Mouse (Mus musculus): ENCODE results near the gene Lrrn2. TPM values are rescaled to one million over a fixed set of nuclear protein-coding genes. Genes with fewer than 3 reads are reported as not detected.

Gene Lrrn2
- polyA plus RNA-seq, 1 experiment from 2014 or later: 2.6 TPM

DNA sequence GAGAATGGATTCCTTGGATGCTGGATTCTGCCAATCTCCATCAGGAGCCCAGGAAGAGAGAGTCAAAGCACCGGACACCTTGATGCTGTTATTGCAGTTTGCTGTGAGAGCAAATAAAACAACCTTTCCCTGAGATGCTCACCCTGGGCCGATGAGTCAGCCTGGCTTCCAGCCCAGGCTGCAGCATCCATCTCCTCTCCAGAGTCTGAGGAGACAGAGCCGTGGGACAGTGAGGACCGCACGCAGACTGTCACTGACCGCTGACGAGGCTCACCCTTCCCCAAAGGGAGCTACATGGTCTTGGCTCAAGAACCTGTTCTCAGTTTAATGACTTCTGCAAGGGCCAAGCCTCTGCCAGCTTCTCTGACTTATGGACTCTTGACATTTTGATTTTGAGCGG, 34.3 kb upstream of the Lrrn2 start:
- H3K27me3 ChIP-seq (ENCODE audit: control insufficient read depth, insufficient read depth, low read length): no peaks in the 10 kb centered on the region
- H3K9me3 ChIP-seq (ENCODE audit: control insufficient read depth, low read length): no peaks in the 10 kb centered on the region
- H3K4me3 ChIP-seq (ENCODE audit: low read depth, low read length): no peak overlapping the region
- no peak overlapping the region for H3K9ac ChIP-seq (ENCODE audit: low read length)
- DNase-seq (ENCODE audit: low spot score) (no peak), ATAC-seq (ENCODE audit: insufficient number of reproducible peaks, low FRiP score, low TSS enrichment, low read depth) (no peak)
- H3K36me3 ChIP-seq (ENCODE audit: control insufficient read depth, insufficient read depth, low read length): no peaks in the 10 kb centered on the region
- no peaks in the 10 kb centered on the region for H3K4me1 ChIP-seq (ENCODE audit: control insufficient read depth, insufficient read depth, low read length)
- WGBS: 84% methylated on average over 8 of the region's 8 CpGs
- H3K4me2 ChIP-seq (ENCODE audit: low read depth, severe bottlenecking): no peak overlapping the region
- no peak overlapping the region for H3K27ac ChIP-seq (replicated peaks; ENCODE audit: low read depth, low read length)

GRCm38 (mm10) chr1:132850809-132851208, 29.3 kb upstream of the Lrrn2 start:
- 44% methylated on average over 5 of the region's 5 CpGs for WGBS
- ATAC-seq (ENCODE audit: insufficient number of reproducible peaks, low FRiP score, low TSS enrichment, low read depth): no peak
- H3K9ac ChIP-seq (ENCODE audit: low read length): no peak overlapping the region

DNA sequence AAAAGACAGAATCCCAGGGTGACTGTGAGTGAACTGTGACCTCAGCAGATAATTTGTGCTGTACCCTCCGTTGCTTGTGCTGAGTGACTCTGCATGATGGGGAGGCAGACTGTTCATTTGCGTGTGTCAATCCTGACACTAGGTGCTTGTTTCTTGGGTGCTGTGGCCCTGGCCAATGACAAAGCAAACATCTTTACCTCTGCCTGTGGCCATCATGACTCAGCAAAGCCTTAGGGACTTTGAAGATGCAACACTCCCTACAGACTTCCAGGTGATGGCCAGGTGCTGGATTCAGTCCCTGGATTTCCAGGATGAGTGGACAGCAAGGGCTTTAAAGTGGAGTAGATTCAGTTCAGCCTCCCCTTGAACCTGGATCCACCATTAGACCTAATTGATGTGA, 28.8 kb upstream of the Lrrn2 start:
- no peak for DNase-seq (ENCODE audit: low spot score)
- no peak overlapping the region for H3K27ac ChIP-seq (replicated peaks; ENCODE audit: low read depth, low read length)
- H3K9ac ChIP-seq (ENCODE audit: low read length): no peak overlapping the region

More at GRCm38 (mm10) chr1:132850809-132851208, 29.3 kb upstream of the Lrrn2 start:
- H3K27ac ChIP-seq (replicated peaks; ENCODE audit: low read depth, low read length): no peak overlapping the region
- no peaks in the 10 kb centered on the region for H3K36me3 ChIP-seq (ENCODE audit: control insufficient read depth, insufficient read depth, low read length)
- no peaks in the 10 kb centered on the region for H3K4me1 ChIP-seq (ENCODE audit: control insufficient read depth, insufficient read depth, low read length)
- no peaks in the 10 kb centered on the region for H3K9me3 ChIP-seq (ENCODE audit: control insufficient read depth, low read length)
- H3K4me2 ChIP-seq (ENCODE audit: low read depth, severe bottlenecking): no peak overlapping the region
- no peak for DNase-seq (ENCODE audit: low spot score)
- H3K27me3 ChIP-seq (ENCODE audit: control insufficient read depth, insufficient read depth, low read length): no peaks in the 10 kb centered on the region
- no peak overlapping the region for H3K4me3 ChIP-seq (ENCODE audit: low read depth, low read length)

DNA sequence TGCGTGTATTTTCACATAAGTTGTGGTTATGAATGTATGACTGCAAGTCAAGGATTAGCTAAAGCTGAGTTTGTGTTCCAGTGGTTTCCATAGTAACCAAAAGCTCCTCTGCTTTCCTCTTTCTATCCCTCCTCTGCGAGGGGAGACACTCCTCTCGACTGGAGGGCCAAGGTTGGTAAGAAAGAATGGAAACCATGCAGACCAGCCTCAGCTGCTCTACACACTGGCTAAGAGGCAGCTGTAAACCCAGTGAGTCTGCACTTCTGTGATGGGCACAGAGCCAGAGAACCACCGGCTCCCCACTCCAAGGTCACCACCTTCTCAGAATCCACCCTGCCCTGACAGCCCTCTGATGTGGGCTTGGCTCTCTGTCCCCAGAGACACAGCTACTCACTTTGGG, 28.3 kb upstream of the Lrrn2 start:
- H3K9ac ChIP-seq (ENCODE audit: low read length): no peak overlapping the region
- ATAC-seq (ENCODE audit: insufficient number of reproducible peaks, low FRiP score, low TSS enrichment, low read depth): no peak
- no peak overlapping the region for H3K27ac ChIP-seq (replicated peaks; ENCODE audit: low read depth, low read length)
- H3K27me3 ChIP-seq (ENCODE audit: control insufficient read depth, insufficient read depth, low read length): no peaks in the 10 kb centered on the region
- no peaks in the 10 kb centered on the region for H3K4me1 ChIP-seq (ENCODE audit: control insufficient read depth, insufficient read depth, low read length)
- no peak overlapping the region for H3K4me3 ChIP-seq (ENCODE audit: low read depth, low read length)
- DNase-seq (ENCODE audit: low spot score): no peak
- no peak overlapping the region for H3K4me2 ChIP-seq (ENCODE audit: low read depth, severe bottlenecking)
- no peaks in the 10 kb centered on the region for H3K36me3 ChIP-seq (ENCODE audit: control insufficient read depth, insufficient read depth, low read length)
- no peaks in the 10 kb centered on the region for H3K9me3 ChIP-seq (ENCODE audit: control insufficient read depth, low read length)
- 69% methylated on average over 4 of the region's 4 CpGs for WGBS

More for the DNA sequence above, 28.8 kb upstream of the Lrrn2 start:
- Histone ChIP-seq H3K27me3 (ENCODE audit: control insufficient read depth, insufficient read depth, low read length) (no peaks in the 10 kb centered on the region), H3K36me3 (ENCODE audit: control insufficient read depth, insufficient read depth, low read length) (no peaks in the 10 kb centered on the region), H3K4me1 (ENCODE audit: control insufficient read depth, insufficient read depth, low read length) (no peaks in the 10 kb centered on the region), H3K4me2 (ENCODE audit: low read depth, severe bottlenecking) (no peak overlapping the region), H3K4me3 (ENCODE audit: low read depth, low read length) (no peak overlapping the region), H3K9me3 (ENCODE audit: control insufficient read depth, low read length) (no peaks in the 10 kb centered on the region)
- ATAC-seq (ENCODE audit: insufficient number of reproducible peaks, low FRiP score, low TSS enrichment, low read depth): no peak
- WGBS: 67% methylated on average over 2 of the region's 2 CpGs

GRCm38 (mm10) chr1:132853312-132853711, 26.8 kb upstream of the Lrrn2 start:
- Histone ChIP-seq H3K4me2 (ENCODE audit: low read depth, severe bottlenecking) (no peak overlapping the region), H3K36me3 (ENCODE audit: control insufficient read depth, insufficient read depth, low read length) (no peaks in the 10 kb centered on the region), H3K4me1 (ENCODE audit: control insufficient read depth, insufficient read depth, low read length) (no peaks in the 10 kb centered on the region), H3K27ac (replicated peaks; ENCODE audit: low read depth, low read length) (no peak overlapping the region), H3K9ac (ENCODE audit: low read length) (no peak overlapping the region), H3K9me3 (ENCODE audit: control insufficient read depth, low read length) (no peaks in the 10 kb centered on the region), H3K27me3 (ENCODE audit: control insufficient read depth, insufficient read depth, low read length) (0 out of 2 replicates have a peak, but pooled peaks cover 2% of the 10 kb centered on the region), H3K4me3 (ENCODE audit: low read depth, low read length) (no peak overlapping the region)
- 21% methylated on average over 8 of the region's 8 CpGs for WGBS
- DNase-seq (ENCODE audit: low spot score) (no peak), ATAC-seq (ENCODE audit: insufficient number of reproducible peaks, low FRiP score, low TSS enrichment, low read depth) (no peak)

GRCm38 (mm10) chr1:132858516-132859383, 21.3 kb upstream of the Lrrn2 start:
- DNase-seq (ENCODE audit: low spot score) (no peak), ATAC-seq (ENCODE audit: insufficient number of reproducible peaks, low FRiP score, low TSS enrichment, low read depth) (no peak)
- WGBS: 64% methylated on average over 5 of the region's 5 CpGs
- H3K9me3 ChIP-seq (ENCODE audit: control insufficient read depth, low read length): no peaks in the 10 kb centered on the region
- H3K4me1 ChIP-seq (ENCODE audit: control insufficient read depth, insufficient read depth, low read length): no peaks in the 10 kb centered on the region
- H3K27me3 ChIP-seq (ENCODE audit: control insufficient read depth, insufficient read depth, low read length): 0 out of 2 replicates have a peak, but pooled peaks cover 2% of the 10 kb centered on the region
- H3K27ac ChIP-seq (replicated peaks; ENCODE audit: low read depth, low read length): no peak overlapping the region
- no peaks in the 10 kb centered on the region for H3K36me3 ChIP-seq (ENCODE audit: control insufficient read depth, insufficient read depth, low read length)
- H3K4me3 ChIP-seq (ENCODE audit: low read depth, low read length): no peak overlapping the region
- no peak overlapping the region for H3K9ac ChIP-seq (ENCODE audit: low read length)
- H3K4me2 ChIP-seq (ENCODE audit: low read depth, severe bottlenecking): no peak overlapping the region

DNA sequence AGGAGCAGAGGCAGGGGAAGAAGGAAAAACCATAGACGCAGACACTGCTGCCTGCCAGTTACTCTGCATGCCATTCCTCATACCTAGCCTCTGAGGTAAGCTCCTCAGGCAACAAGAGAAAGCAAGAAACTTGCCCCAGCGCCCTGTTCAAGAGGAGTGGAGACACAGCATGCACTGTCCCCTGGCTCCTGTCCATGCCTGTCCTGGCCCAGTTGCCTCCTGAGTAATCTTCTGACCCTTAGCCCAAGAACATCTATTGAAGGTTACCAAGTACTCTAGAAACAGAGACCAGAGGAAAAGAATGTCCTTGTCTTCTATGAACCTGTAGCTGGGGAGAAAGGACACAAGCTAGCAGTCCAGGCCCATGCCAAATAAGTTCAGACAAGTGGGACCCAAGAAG, 15.9 kb upstream of the Lrrn2 start:
- no peak for DNase-seq (ENCODE audit: low spot score)
- Histone ChIP-seq H3K4me3 (ENCODE audit: low read depth, low read length) (no peak overlapping the region), H3K27me3 (ENCODE audit: control insufficient read depth, insufficient read depth, low read length) (no peaks in the 10 kb centered on the region), H3K9ac (ENCODE audit: low read length) (no peak overlapping the region), H3K36me3 (ENCODE audit: control insufficient read depth, insufficient read depth, low read length) (no peaks in the 10 kb centered on the region), H3K27ac (replicated peaks; ENCODE audit: low read depth, low read length) (no peak overlapping the region), H3K4me2 (ENCODE audit: low read depth, severe bottlenecking) (no peak overlapping the region), H3K4me1 (ENCODE audit: control insufficient read depth, insufficient read depth, low read length) (no peaks in the 10 kb centered on the region), H3K9me3 (ENCODE audit: control insufficient read depth, low read length) (no peaks in the 10 kb centered on the region)
- ATAC-seq (ENCODE audit: insufficient number of reproducible peaks, low FRiP score, low TSS enrichment, low read depth): no peak
- WGBS: 81% methylated on average over 2 of the region's 2 CpGs

GRCm38 (mm10) chr1:132865585-132865984, 14.5 kb upstream of the Lrrn2 start:
- H3K4me2 ChIP-seq (ENCODE audit: low read depth, severe bottlenecking): no peak overlapping the region
- no peak overlapping the region for H3K4me3 ChIP-seq (ENCODE audit: low read depth, low read length)
- DNase-seq (ENCODE audit: low spot score) (no peak), ATAC-seq (ENCODE audit: insufficient number of reproducible peaks, low FRiP score, low TSS enrichment, low read depth) (no peak)
- no peak overlapping the region for H3K9ac ChIP-seq (ENCODE audit: low read length)
- no peaks in the 10 kb centered on the region for H3K36me3 ChIP-seq (ENCODE audit: control insufficient read depth, insufficient read depth, low read length)
- no peak overlapping the region for H3K27ac ChIP-seq (replicated peaks; ENCODE audit: low read depth, low read length)
- no peaks in the 10 kb centered on the region for H3K4me1 ChIP-seq (ENCODE audit: control insufficient read depth, insufficient read depth, low read length)
- no peaks in the 10 kb centered on the region for H3K27me3 ChIP-seq (ENCODE audit: control insufficient read depth, insufficient read depth, low read length)
- WGBS: 79% methylated on average over 4 of the region's 4 CpGs
- no peaks in the 10 kb centered on the region for H3K9me3 ChIP-seq (ENCODE audit: control insufficient read depth, low read length)

Measured in limb, embryonic 11.5 days (tissue).